Mouse (Mus musculus): ENCODE measurements around the gene Zc3h7b.
A peak's percentile ranks its signal among the peaks of the same experiment; 100 is the strongest.

The Zc3h7b gene

GRCm38 (mm10) chr15:81792444-81792843 is 47.6 kb downstream of the Zc3h7b start:
- DNase-seq (ENCODE audit: low read depth, low spot score), result no peak

GRCm38 (mm10) chr15:81796228-81796627 is 51.4 kb downstream of the Zc3h7b start:
- DNase-seq (ENCODE audit: low read depth, low spot score), result no peak

- no peak for DNase-seq (ENCODE audit: low read depth, low spot score)
Measured at GRCm38 (mm10) chr15:81797861-81798260, 53.0 kb downstream of the Zc3h7b start.

GRCm38 (mm10) chr15:81798421-81798820 is 53.6 kb downstream of the Zc3h7b start:
- no peak for DNase-seq (ENCODE audit: low read depth, low spot score)

GRCm38 (mm10) chr15:81800391-81800790 is 55.5 kb downstream of the Zc3h7b start:
- no peak for DNase-seq (ENCODE audit: low read depth, low spot score)

- DNase-seq (ENCODE audit: low read depth, low spot score), result peak; percentile 81
Measured at GRCm38 (mm10) chr15:81802001-81802890, 57.4 kb downstream of the Zc3h7b start, which contains the start of gene Tef. Tef (plus strand) TSS chr15:81802421.

GRCm38 (mm10) chr15:81802941-81803351 is 58.1 kb downstream of the Zc3h7b start:
- no peak for DNase-seq (ENCODE audit: low read depth, low spot score)

GRCm38 (mm10) chr15:81803425-81803951 is 58.6 kb downstream of the Zc3h7b start:
- no peak for DNase-seq (ENCODE audit: low read depth, low spot score)

- DNase-seq (ENCODE audit: low read depth, low spot score), result no peak
Measured at GRCm38 (mm10) chr15:81804172-81804571, 59.3 kb downstream of the Zc3h7b start.

- no peak for DNase-seq (ENCODE audit: low read depth, low spot score)
Measured at GRCm38 (mm10) chr15:81804883-81805282, 60.0 kb downstream of the Zc3h7b start.

- peak; percentile 13 for DNase-seq (ENCODE audit: low read depth, low spot score)
Measured at GRCm38 (mm10) chr15:81805624-81806023, 60.8 kb downstream of the Zc3h7b start.

- no peak for DNase-seq (ENCODE audit: low read depth, low spot score)
Measured at GRCm38 (mm10) chr15:81806621-81807404, 62.0 kb downstream of the Zc3h7b start.

GRCm38 (mm10) chr15:81808799-81809198 is 63.9 kb downstream of the Zc3h7b start:
- no peak for DNase-seq (ENCODE audit: low read depth, low spot score)

- no peak for DNase-seq (ENCODE audit: low read depth, low spot score)
Measured at GRCm38 (mm10) chr15:81809550-81809949, 64.7 kb downstream of the Zc3h7b start.

GRCm38 (mm10) chr15:81810150-81810549 is 65.3 kb downstream of the Zc3h7b start:
- peak; percentile 32 for DNase-seq (ENCODE audit: low read depth, low spot score)

- peak; percentile 96 for DNase-seq (ENCODE audit: low read depth, low spot score)
Measured at GRCm38 (mm10) chr15:81810671-81811598, 66.1 kb downstream of the Zc3h7b start.

GRCm38 (mm10) chr15:81811599-81811996 is 66.7 kb downstream of the Zc3h7b start:
- no peak for DNase-seq (ENCODE audit: low read depth, low spot score)

- no peak for DNase-seq (ENCODE audit: low read depth, low spot score)
Measured at GRCm38 (mm10) chr15:81812287-81812686, 67.4 kb downstream of the Zc3h7b start.

- no peak for DNase-seq (ENCODE audit: low read depth, low spot score)
Measured at GRCm38 (mm10) chr15:81812696-81813631, 68.1 kb downstream of the Zc3h7b start.
